Comparison of ENCODE assay signal across 8 mouse cellular contexts in genomic region chr1:43112882-43113281, GRCm38 (mm10). TPM values are rescaled to one million over a fixed set of nuclear protein-coding genes. Genes with fewer than 3 reads are reported as not detected.
DNase-seq lines count a peak whose midpoint lies in the region; ATAC-seq and TF ChIP-seq lines count a peak whose summit lies in the region.

No protein-coding gene starts in this region.

- no peak overlapping the region for H3K9ac ChIP-seq in embryonic facial prominence, embryonic 14.5 days (ENCODE audit: low read depth, low read length)
- H3K9ac ChIP-seq in lung, postnatal 0 days (replicated peaks; ENCODE audit: low read depth) = no peak overlapping the region

- H3K4me3 ChIP-seq in embryonic facial prominence, embryonic 14.5 days (ENCODE audit: low read depth, low read length) = no peak overlapping the region
- H3K4me3 ChIP-seq in lung, postnatal 0 days (ENCODE audit: low read depth, low read length) = no peak overlapping the region

- TF ChIP-seq EP300 in lung, postnatal 0 days (IDR thresholded peaks at IDR 0.05) = no peak

- WGBS in embryonic facial prominence, embryonic 14.5 days = 89% methylated on average over 2 of the region's 2 CpGs
- WGBS in lung, postnatal 0 days = 70% methylated on average over 2 of the region's 2 CpGs

- H3K4me1 ChIP-seq in embryonic facial prominence, embryonic 14.5 days (ENCODE audit: control insufficient read depth, insufficient read depth, low read length) = no peaks in the 10 kb centered on the region
- H3K4me1 ChIP-seq in lung, postnatal 0 days (ENCODE audit: insufficient read depth, low read depth, low read length) = no peaks in the 10 kb centered on the region

- H3K27me3 ChIP-seq in embryonic facial prominence, embryonic 14.5 days (replicated peaks; ENCODE audit: control insufficient read depth, insufficient read depth, low read length) = no peaks in the 10 kb centered on the region
- H3K27me3 ChIP-seq in lung, postnatal 0 days (replicated peaks; ENCODE audit: insufficient read depth, low read length) = no peaks in the 10 kb centered on the region

- H3K36me3 ChIP-seq in embryonic facial prominence, embryonic 14.5 days (ENCODE audit: control insufficient read depth, insufficient read depth, low read length) = peaks cover 86% of the 10 kb centered on the region
- H3K36me3 ChIP-seq in lung, postnatal 0 days (ENCODE audit: insufficient read depth, low read length) = peaks cover 28% of the 10 kb centered on the region; the same call in 1 of the 2 replicates

- H3K4me2 ChIP-seq in embryonic facial prominence, embryonic 14.5 days (ENCODE audit: low read depth, low read length) = no peak overlapping the region
- H3K4me2 ChIP-seq in lung, postnatal 0 days (replicated peaks; ENCODE audit: low read depth, low read length) = no peak overlapping the region

- ATAC-seq in embryonic facial prominence, embryonic 14.5 days (ENCODE audit: low read depth) = no peak
- peak; percentile 31; the same call in 1 of the 2 replicates for ATAC-seq in lung, postnatal 0 days

- H3K9me3 ChIP-seq in embryonic facial prominence, embryonic 14.5 days (ENCODE audit: control insufficient read depth, low read length) = 0 out of 2 replicates have a peak, but pooled peaks cover 4% of the 10 kb centered on the region
- H3K9me3 ChIP-seq in lung, postnatal 0 days (ENCODE audit: low read length) = no peaks in the 10 kb centered on the region

- DNase-seq in adrenal gland, adult 2 months = peak; percentile 36
- no peak for DNase-seq in adrenal gland, postnatal 4 days (ENCODE audit: low spot score in 2 of 2)
- DNase-seq in urinary bladder, postnatal 14 days (ENCODE audit: low spot score) = peak; percentile 50
- no peak for DNase-seq in urinary bladder, adult 2 months (ENCODE audit: low spot score)
- DNase-seq in embryonic facial prominence, embryonic 14.5 days (ENCODE audit: low spot score) = peak; percentile 77
- DNase-seq in kidney, postnatal 36 days = peak; percentile 74 to 85
- DNase-seq in lung, postnatal 0 days (ENCODE audit: low spot score) = peak; percentile 78
- DNase-seq in skeletal muscle tissue, adult 2 months (ENCODE audit: low read depth, low spot score) = peak; percentile 42

- peak; percentile 79 for TF ChIP-seq CTCF in lung, postnatal 0 days (IDR thresholded peaks at IDR 0.05)

- no peak overlapping the region for H3K27ac ChIP-seq in embryonic facial prominence, embryonic 14.5 days (replicated peaks; ENCODE audit: low read depth, low read length)
- H3K27ac ChIP-seq in lung, postnatal 0 days (ENCODE audit: low read length) = no peak overlapping the region

RNA-seq across cellular contexts. Expression of gene AI597479, which starts 14.4 kb away (rescaled TPM):
- total RNA-seq in adrenal gland, adult 2 months (2021) = 10 to 100 TPM; 15.3 to 16.5 TPM
- 1.6 TPM in 2 replicates for polyA plus RNA-seq in adrenal gland, adult 2 months (2012; rRNA removed)
- 10 to 100 TPM; 19.5 to 20.4 TPM for total RNA-seq in adrenal gland, postnatal 4 days (2021)
- 21.7 and 24.2 TPM in 2 replicates for polyA plus RNA-seq in urinary bladder, adult 2 months (2012; rRNA removed)
- 30.7 and 33.1 TPM in 2 replicates for polyA plus RNA-seq in embryonic facial prominence, embryonic 14.5 days (2014; fragmentation: Nextera tagmentation; extraction: Ambion mirVana)
- 16.3 and 17.6 TPM in 2 replicates for polyA plus RNA-seq in lung, postnatal 0 days (2015; fragmentation: Nextera tagmentation; extraction: Ambion mirVana)

RNA-seq across cellular contexts. Expression of gene Tgfbrap1, which starts 14.4 kb away (rescaled TPM):
- 10 to 100 TPM; 31.7 to 32.2 TPM for total RNA-seq in adrenal gland, adult 2 months (2021)
- 20.4 and 21.2 TPM in 2 replicates for polyA plus RNA-seq in adrenal gland, adult 2 months (2012; rRNA removed)
- 10 to 100 TPM; 30.7 to 31.4 TPM for total RNA-seq in adrenal gland, postnatal 4 days (2021)
- polyA plus RNA-seq in urinary bladder, adult 2 months (2012; rRNA removed) = 22.2 and 23.2 TPM in 2 replicates
- 10.8 and 13.6 TPM in 2 replicates for polyA plus RNA-seq in embryonic facial prominence, embryonic 14.5 days (2014; fragmentation: Nextera tagmentation; extraction: Ambion mirVana)
- 7.7 and 8.4 TPM in 2 replicates for polyA plus RNA-seq in lung, postnatal 0 days (2015; fragmentation: Nextera tagmentation; extraction: Ambion mirVana)

Comparison
In these comparisons a context has a peak if more than half of its experiments do, and no peak if none do; other contexts are left out.
1. DNase-seq: peak in adrenal gland, adult 2 months (single experiment), urinary bladder, postnatal 14 days (single experiment), embryonic facial prominence, embryonic 14.5 days (single experiment), kidney, postnatal 36 days (2 of 2), lung, postnatal 0 days (single experiment) and skeletal muscle tissue, adult 2 months (single experiment); none in adrenal gland, postnatal 4 days (0 of 2) and urinary bladder, adult 2 months (single experiment).